Comparison of ENCODE assay signal across 26 mouse cellular contexts in genomic region chr6:86606289-86606688, GRCm38 (mm10). TPM values are rescaled to one million over a fixed set of nuclear protein-coding genes. Genes with fewer than 3 reads are reported as not detected.
DNase-seq lines count a peak whose midpoint lies in the region; ATAC-seq lines count a peak whose summit lies in the region.
"Had no signal": no experiment of that assay in that cellular context is flagged by ENCODE, and none has a peak within 500 bp of the region (broad histone marks: within the 10 kb centered on the region; RNA-seq: fewer than 3 reads in every experiment).

No protein-coding gene starts in this region.

- DNase-seq in limb, embryonic 10.5 days (ENCODE audit: low spot score), result no peak
- peak; percentile 46 to 63 for DNase-seq in natural killer cell, adult 2 months (ENCODE audit: low spot score in 2 of 2)
- DNase-seq in lung, postnatal 4 days, result no peak
- DNase-seq in layer of hippocampus, adult 8-10 months (ENCODE audit: low spot score in 2 of 2), result no peak
- DNase-seq: adrenal gland, postnatal 25 days; cerebellum, adult 18-20 months; cerebellum, postnatal 14 days; gastrocnemius, postnatal 25 days; heart, adult 11 months; heart, postnatal 4 days; kidney, adult 9 months; kidney, postnatal 10 days; layer of hippocampus, adult 9-11 months; lung, postnatal 36 days; thymus, postnatal 36 days had no signal

- H3K36me3 ChIP-seq in megakaryocyte, embryonic 14.5 days (replicated peaks; ENCODE audit: low read length), result peaks cover 10% of the 10 kb centered on the region
- H3K36me3 ChIP-seq in limb, embryonic 10.5 days, result no peaks in the 10 kb centered on the region
- no peaks in the 10 kb centered on the region for H3K36me3 ChIP-seq in heart, embryonic 11.5 days (ENCODE audit: control insufficient read depth, insufficient read depth, low read length)
- H3K36me3 ChIP-seq: embryonic facial prominence, embryonic 15.5 days; heart, embryonic 12.5 days; hindbrain, embryonic 13.5 days; neural tube, embryonic 12.5 days had no signal

- no peaks in the 10 kb centered on the region for H3K9me3 ChIP-seq in megakaryocyte, embryonic 14.5 days
- H3K9me3 ChIP-seq in limb, embryonic 10.5 days (replicated peaks), result no peaks in the 10 kb centered on the region
- H3K9me3 ChIP-seq in heart, embryonic 11.5 days (replicated peaks; ENCODE audit: control insufficient read depth, low read length), result no peaks in the 10 kb centered on the region
- H3K9me3 ChIP-seq: embryonic facial prominence, embryonic 15.5 days; heart, embryonic 12.5 days; hindbrain, embryonic 13.5 days; neural tube, embryonic 12.5 days had no signal

- peak overlapping the region; percentile 71 for H3K4me3 ChIP-seq in megakaryocyte, embryonic 14.5 days (replicated peaks)
- H3K4me3 ChIP-seq in limb, embryonic 10.5 days, result no peak overlapping the region
- no peak overlapping the region for H3K4me3 ChIP-seq in heart, embryonic 11.5 days (ENCODE audit: low read depth, low read length)
- H3K4me3 ChIP-seq: embryonic facial prominence, embryonic 15.5 days; heart, embryonic 12.5 days; hindbrain, embryonic 13.5 days; neural tube, embryonic 12.5 days had no signal

- H3K27ac ChIP-seq in limb, embryonic 10.5 days, result 0 out of 2 replicates have a peak overlapping the region, but pooled peaks have one; percentile 15
- H3K27ac ChIP-seq in heart, embryonic 11.5 days (ENCODE audit: low read depth, low read length), result no peak overlapping the region
- H3K27ac ChIP-seq: embryonic facial prominence, embryonic 15.5 days; hindbrain, embryonic 13.5 days; neural tube, embryonic 12.5 days had no signal

- no peak for ATAC-seq in megakaryocyte, adult 5-6 weeks (ENCODE audit: poor library complexity, severe bottlenecking)
- ATAC-seq in heart, embryonic 11.5 days (replicated peaks; ENCODE audit: insufficient number of reproducible peaks, low FRiP score, low TSS enrichment), result no peak
- ATAC-seq: forebrain, embryonic 14.5 days; midbrain, embryonic 16.5 days had no signal

- H3K4me2 ChIP-seq in heart, embryonic 11.5 days, result no peak overlapping the region
- H3K4me2 ChIP-seq: embryonic facial prominence, embryonic 15.5 days; heart, embryonic 12.5 days; hindbrain, embryonic 13.5 days; neural tube, embryonic 12.5 days had no signal

- H3K9ac ChIP-seq in heart, embryonic 11.5 days (ENCODE audit: low read depth, low read length), result no peak overlapping the region
- H3K9ac ChIP-seq: embryonic facial prominence, embryonic 15.5 days; heart, embryonic 12.5 days; hindbrain, embryonic 13.5 days; neural tube, embryonic 12.5 days had no signal

- H3K4me1 ChIP-seq in megakaryocyte, embryonic 14.5 days, result peaks cover 93% of the 10 kb centered on the region
- peaks cover 3% of the 10 kb centered on the region; the same call in 1 of the 2 replicates for H3K4me1 ChIP-seq in limb, embryonic 10.5 days
- 0 out of 2 replicates have a peak, but pooled peaks cover 3% of the 10 kb centered on the region for H3K4me1 ChIP-seq in heart, embryonic 11.5 days (ENCODE audit: control insufficient read depth, insufficient read depth, low read length)
- H3K4me1 ChIP-seq: embryonic facial prominence, embryonic 15.5 days; hindbrain, embryonic 13.5 days; neural tube, embryonic 12.5 days had no signal

- no peaks in the 10 kb centered on the region for H3K27me3 ChIP-seq in megakaryocyte, embryonic 14.5 days (replicated peaks)
- no peaks in the 10 kb centered on the region for H3K27me3 ChIP-seq in limb, embryonic 10.5 days (ENCODE audit: low read depth, poor library complexity, severe bottlenecking)
- H3K27me3 ChIP-seq in heart, embryonic 11.5 days (ENCODE audit: control insufficient read depth, insufficient read depth, low read length), result no peaks in the 10 kb centered on the region
- H3K27me3 ChIP-seq: embryonic facial prominence, embryonic 15.5 days; heart, embryonic 12.5 days; hindbrain, embryonic 13.5 days; neural tube, embryonic 12.5 days had no signal

- WGBS in limb, embryonic 10.5 days, result 88% methylated on average over 4 of the region's 4 CpGs
- 82% methylated on average over 4 of the region's 4 CpGs for WGBS in heart, embryonic 11.5 days (ENCODE audit: insufficient replicate concordance)

RNA-seq across cellular contexts. Expression of gene Asprv1, which starts 21.7 kb away (rescaled TPM):
- 0.64 TPM in 1 of 2 replicates, not detected in the other for polyA plus RNA-seq in megakaryocyte, embryonic 14.5 days (2012; ENCODE audit: insufficient read depth, low replicate concordance)
- total RNA-seq in megakaryocyte, adult 5-6 weeks (2015), result 13.5 and 16.8 TPM in 2 replicates
- total RNA-seq in megakaryocyte, adult 5-6 weeks (2017), result 12.1 and 19.1 TPM in 2 replicates
- 0.87 and 1.6 TPM in 2 replicates for polyA plus RNA-seq in limb, embryonic 10.5 days (2016; fragmentation: Nextera tagmentation; extraction: Ambion mirVana)
- polyA plus RNA-seq in heart, embryonic 11.5 days (2014; fragmentation: Nextera tagmentation; extraction: Ambion mirVana), result not detected in 2 replicates
- 1 to 10 TPM in 3 of 4 experiments, under 1 TPM in 1; 0.80 to 2.1 (median 1.8) TPM for total RNA-seq in layer of hippocampus, adult 8-10 months (2022)
- total RNA-seq: adrenal gland, postnatal 25 days; gastrocnemius, postnatal 25 days; liver, adult 2 months; MEL had no signal

Comparison
In these comparisons a context has a peak if more than half of its experiments do, and no peak if none do; other contexts are left out.
1. DNase-seq: peak in natural killer cell, adult 2 months (2 of 2); none in limb, embryonic 10.5 days (single experiment), lung, postnatal 4 days (0 of 2) and layer of hippocampus, adult 8-10 months (0 of 2).